Mouse (Mus musculus) cerebellum, adult 2 months (tissue): Measurements from ENCODE around the gene Fam163a.

Experiments used
- CTCF ChIP-seq: fragments of 200-500 bp; IDR thresholded peaks from 2 replicates; pipeline ENCODE4 v1.5.1; 2011; ENCODE audit warnings: low read depth, mild to moderate bottlenecking, control low read depth, low read length, moderate library complexity, borderline replicate concordance; ENCODE audit not compliant: insufficient read depth
- POLR2A ChIP-seq: fragments of 200-500 bp; IDR thresholded peaks from 2 replicates; pipeline ENCODE4 v1.6.1; 2011; ENCODE audit warnings: low read length, control low read depth, borderline replicate concordance; ENCODE audit not compliant: insufficient read depth

- no peak for TF ChIP-seq CTCF
- TF ChIP-seq POLR2A, result no peak
These were observed 7.2 kb downstream of the Fam163a start for GRCm38 (mm10) chr1:156197588-156197987.
